Mouse (Mus musculus) ES-Bruce4 (cell line): ENCODE measurements around the gene Ssbp4.

Experiments
- CTCF ChIP-seq: IDR thresholded peaks from one replicate; pipeline ENCODE4 v1.8.1; 2011; ENCODE audit warnings: low read depth, low read length
- EP300 ChIP-seq: IDR thresholded peaks from 2 replicates; pipeline ENCODE4 v1.6.1; 2011; ENCODE audit warnings: low read depth, low read length; ENCODE audit not compliant: insufficient read depth
- POLR2A ChIP-seq: IDR thresholded peaks from one replicate; pipeline ENCODE4 v1.8.1; 2011; ENCODE audit warnings: low read length; ENCODE audit not compliant: insufficient read depth

DNA sequence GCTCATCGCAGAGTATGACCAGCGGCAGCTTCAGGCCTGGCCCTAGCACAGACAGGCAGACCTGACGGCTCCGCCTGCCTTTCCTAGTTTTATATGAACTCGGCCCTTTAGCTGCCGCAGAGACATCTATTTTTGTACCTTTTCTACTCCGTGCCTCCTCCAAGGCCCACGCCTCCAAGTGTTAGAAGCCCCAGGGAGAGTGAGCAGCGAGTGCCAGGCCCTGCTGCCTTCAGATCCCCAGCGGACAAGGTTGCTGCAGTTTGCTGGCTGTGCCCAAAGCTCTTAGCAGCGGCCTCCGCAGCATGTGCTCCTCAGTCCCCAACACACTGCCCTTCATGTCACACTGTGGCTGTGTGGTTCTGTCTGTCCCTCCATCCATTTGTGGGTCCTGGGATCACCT lies 17.1 kb downstream of the Ssbp4 start:
- TF ChIP-seq CTCF (no peak), POLR2A (no peak), EP300 (no peak)
